Mouse (Mus musculus) gonadal fat pad, adult 2 months (tissue): ENCODE data around the gene Cenpf. TPM values are rescaled to one million over a fixed set of nuclear protein-coding genes. Genes with fewer than 3 reads are reported as not detected.

Experiments used
- DNase-seq: peaks from one replicate; pipeline ENCODE4 v3.0.0-alpha.2; 2012; ENCODE audit warnings: low read depth
- polyA plus RNA-seq: library from polyadenylated mRNA; depleted of rRNA; stranded (reverse); fragments of >200 nt; gene quantifications from 2 replicates; pipeline ENCODE4 v1.2.3, GENCODE M21; 2012; rRNA removed

The Cenpf gene
- polyA plus RNA-seq = 0.27 and 0.32 TPM in 2 replicates

DNA sequence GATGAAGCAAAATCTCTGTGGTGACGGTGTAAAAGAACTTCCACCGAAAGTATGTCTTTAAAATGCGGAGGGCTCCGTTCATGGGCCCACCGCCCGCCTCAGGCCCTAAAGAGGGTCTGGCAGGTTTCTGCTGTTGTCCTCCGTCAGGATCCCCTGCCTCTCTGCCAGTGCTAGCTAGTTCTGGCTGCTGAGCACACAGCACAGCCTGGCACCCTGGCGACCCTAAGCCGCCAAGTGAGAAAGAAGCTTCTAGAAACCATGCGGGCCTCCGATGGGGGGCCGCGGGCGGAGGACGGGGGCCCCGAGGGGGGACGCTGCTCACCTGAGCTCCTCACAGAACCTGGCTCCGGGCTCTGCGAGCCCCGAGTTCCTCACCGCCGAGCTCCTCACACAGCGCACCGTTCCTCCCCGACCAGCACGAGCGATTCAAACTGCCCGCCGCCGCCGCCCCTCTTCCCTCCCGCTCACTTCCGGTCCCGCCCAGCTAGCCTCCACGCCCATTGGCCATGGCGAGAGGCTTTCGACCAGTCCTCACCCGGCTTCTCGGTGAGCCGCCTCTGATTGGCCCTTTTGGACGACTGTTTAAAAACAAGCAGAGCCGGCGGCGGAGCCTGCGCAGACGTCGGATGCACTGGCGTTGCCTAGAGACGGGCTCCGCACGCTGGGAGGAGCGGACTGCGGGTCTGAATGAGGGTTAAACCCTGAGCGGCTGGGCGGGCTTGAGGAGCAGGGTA lies at the start of gene Cenpf:
Gene Cenpf, minus strand, starts transcription at position 433 of the 734 bp plus-strand sequence.
- DNase-seq = peak; percentile 76

DNA sequence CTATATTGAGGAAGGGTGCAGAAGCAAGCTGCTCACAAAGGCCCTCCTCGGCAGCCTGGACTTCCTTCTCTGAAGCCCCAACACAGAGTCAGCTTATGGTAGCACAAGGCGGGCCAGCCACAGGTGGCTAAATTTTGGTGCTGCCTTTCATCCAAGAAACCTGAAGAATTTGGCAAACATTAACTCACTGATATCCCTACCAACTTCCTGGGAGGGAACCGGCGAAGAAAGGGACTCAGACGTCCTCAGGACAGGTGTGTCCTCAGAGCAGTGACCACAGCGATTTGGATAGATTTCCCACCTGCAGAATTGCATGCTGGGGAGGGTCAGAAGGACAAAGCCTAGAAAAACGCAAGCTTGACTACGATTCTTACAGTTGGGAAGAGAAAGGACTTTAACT lies 44.3 kb upstream of the Cenpf start:
- no peak for DNase-seq

DNA sequence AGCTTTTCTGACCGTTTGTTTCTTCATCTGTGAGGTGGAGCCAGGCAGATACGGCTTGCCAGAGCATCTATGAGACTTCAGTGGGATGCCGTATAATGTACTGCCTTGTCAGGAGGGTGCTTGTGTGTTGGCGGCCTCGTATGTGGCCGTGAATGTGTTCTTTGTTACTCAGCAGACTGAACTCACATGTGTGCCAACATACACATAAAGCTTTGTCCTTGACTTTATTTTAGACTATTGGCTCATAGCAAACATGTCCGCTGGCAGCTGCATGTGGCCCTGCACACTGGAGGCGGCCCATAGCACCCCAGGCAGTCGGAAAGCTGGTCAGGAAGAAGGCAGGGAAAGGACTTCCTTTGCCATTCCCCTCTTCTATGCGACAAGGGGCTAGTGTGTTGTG lies 43.8 kb upstream of the Cenpf start:
- DNase-seq = no peak

DNA sequence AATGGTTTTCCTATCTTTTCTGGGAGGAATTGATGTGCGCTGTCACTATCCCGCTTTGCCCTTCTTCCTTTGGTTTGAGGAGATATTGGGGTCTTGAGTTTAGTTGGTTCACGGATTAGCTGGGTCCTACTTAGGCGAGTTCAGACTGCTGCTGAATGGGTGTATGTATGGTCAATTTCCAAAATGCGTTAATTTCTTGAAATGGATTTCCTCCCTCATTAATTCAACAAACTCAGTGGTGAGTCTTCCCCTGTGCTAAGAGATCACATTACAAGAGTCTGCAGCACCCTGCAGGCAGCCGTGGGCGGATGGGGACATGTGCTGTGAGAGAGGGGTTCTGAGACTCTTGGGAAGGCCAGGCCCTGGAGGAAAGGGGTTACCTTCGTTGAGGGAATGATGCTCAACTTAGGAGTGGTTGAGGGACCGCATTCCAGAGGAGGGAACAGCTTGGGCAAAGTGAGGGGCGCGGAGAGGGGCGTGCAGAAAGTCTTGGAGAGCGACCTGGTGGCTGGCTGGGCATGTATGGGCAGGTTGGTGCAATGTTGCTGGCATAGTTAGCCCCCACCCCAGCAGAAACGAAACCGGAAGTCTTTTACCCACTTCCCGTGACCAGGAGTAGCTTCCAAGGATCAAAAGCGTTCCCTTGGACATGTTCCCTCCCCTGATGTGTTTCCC lies 41.4 kb upstream of the Cenpf start:
- no peak for DNase-seq

DNA sequence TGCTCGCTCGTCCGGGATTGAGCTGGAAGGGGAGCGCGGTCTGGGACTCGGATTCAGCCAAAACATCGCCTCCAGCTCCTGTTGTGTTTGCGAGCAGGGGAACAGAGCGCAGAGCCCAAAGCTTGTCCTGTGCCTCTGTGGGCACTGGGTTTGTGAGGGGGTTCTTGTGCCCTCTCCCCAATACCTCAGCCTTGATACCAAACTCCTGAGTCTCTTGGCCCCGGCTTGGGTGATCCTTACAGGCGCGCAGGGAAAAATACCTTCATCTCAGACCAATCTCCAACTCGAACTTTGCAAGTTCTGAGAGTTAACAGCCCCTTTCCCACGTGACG lies 40.9 kb upstream of the Cenpf start:
- no peak for DNase-seq

DNA sequence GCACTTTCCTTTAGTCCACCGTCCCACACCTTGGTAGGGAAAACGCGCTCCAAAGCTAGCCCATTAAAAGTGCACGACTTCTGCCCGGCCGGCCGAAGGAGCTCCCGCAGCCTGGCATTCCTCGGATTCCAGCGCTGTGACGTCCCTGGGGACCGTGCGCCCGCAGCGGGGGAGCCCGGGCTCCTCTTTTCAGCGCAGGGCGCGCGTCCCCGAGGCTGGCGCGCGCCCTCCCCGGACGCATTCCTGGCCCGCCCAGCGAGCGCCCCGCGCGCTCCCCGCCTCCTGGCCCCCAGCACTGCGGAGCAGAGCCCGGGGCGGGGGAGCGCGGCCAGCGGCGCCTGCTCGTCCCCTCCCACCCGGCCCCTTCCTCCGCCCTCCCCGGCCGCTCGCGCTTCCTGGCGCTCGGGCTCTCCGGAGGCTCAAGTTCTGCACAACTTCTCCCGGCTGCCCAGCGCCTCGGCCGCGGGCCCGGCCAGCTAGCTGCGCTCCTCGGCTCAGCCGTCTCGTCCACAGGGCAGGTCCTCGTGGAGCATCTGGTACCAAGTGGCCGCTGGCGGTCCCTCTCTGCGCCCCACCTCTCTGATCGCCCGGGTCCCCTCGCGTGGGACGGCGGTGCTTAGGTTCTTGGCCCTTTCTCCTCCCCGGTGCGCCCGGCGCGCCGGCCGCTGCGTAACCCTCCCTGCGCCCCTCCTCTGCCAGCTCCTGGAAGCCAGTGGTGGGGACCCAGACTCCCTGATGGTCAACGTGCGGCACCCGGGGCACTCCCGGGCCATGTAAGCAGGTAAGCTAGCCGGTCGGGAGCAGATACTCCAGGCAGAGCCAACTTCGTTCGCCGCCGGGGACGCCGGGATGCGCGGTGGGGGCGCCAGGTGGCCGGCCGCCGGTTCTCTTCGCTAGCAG lies 40.2 kb upstream of the Cenpf start, which contains the start of gene Ptpn14:
Gene Ptpn14, plus strand, starts transcription at position 385 of the 900 bp plus-strand sequence.
- no peak for DNase-seq

DNA sequence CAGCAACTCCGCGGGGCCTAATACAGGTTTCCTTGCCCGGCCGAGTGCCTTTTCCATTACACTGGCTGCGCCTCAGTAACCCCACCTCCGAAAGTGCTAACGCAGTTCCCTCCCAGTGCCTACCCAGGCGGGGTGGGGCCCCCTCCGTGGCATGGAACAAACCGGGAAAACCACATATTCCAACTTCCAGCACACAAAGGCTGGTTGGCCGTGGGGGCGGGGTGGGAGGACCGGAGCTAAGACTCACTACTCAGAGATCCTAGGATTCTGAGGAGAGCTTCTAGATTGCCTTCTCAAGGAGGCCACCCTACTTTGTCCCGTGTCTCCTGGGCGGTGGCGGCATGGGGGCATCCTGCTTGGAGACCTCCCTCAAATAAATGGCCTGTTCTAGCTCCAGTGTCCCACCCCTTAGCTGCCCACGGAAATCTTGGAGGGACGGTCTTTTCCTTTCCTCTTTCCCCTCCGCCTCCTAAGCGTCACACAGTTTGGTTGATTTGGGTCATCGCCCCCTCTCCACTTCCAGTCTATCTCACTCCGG lies 39.5 kb upstream of the Cenpf start:
- no peak for DNase-seq

DNA sequence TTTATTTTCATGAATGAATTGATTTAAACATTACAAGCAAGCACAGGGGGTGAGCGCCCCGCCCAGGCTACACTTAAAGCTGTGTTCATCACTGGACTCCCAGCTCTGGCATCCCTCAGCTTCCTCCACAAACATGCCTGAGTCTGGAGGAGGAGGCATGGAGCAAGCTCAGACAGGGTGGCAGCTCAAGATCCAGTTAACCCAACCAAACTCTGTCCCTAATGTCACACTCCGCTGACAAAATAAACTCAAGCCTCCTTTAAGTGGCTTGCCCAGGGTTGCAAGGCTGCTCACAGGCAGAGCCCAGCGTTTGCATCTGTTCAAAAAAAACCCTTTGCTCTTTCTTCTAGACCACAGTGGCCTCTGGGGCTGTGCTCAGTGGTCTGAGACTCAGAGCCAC lies 38.2 kb upstream of the Cenpf start:
- DNase-seq = no peak

DNA sequence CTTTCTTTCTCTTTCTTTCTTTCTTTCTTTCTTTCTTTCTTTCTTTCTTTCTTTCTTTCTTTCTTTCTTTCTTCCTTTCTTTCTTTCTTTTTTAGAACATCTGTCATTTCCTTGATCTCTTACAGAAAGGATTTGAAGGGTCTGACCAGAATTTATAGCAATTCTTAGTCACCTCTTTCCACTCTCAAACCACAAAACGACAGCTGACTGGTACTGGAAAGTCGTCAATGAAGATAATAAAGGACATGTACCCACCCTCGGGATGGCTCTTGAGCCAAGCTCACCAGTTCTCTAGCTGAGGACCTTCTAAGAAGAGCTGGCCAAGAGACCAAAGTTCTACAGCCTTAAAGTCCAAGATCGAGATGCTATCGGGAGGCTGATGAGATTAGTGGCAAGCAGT lies 30.7 kb upstream of the Cenpf start:
- no peak for DNase-seq

DNA sequence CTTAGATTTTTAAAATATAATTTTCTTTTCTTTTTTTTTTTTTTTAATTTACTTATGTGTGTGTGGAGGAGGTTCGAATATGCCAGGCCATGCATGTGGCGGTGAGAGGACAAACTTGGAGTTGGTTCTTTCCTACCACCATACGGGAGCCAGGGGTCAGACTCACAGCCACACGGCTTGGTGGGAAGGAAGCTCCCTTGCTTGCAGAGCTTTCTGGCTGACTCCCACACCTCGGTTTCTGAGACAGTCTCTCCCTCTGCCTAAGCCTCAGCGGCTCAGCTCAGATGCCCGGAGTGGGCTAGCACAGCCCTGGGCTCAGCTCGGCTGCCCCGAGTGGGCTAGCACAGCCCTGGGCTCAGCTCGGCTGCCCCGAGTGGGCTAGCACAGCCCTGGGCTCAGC lies 29.7 kb upstream of the Cenpf start:
- DNase-seq = no peak

DNA sequence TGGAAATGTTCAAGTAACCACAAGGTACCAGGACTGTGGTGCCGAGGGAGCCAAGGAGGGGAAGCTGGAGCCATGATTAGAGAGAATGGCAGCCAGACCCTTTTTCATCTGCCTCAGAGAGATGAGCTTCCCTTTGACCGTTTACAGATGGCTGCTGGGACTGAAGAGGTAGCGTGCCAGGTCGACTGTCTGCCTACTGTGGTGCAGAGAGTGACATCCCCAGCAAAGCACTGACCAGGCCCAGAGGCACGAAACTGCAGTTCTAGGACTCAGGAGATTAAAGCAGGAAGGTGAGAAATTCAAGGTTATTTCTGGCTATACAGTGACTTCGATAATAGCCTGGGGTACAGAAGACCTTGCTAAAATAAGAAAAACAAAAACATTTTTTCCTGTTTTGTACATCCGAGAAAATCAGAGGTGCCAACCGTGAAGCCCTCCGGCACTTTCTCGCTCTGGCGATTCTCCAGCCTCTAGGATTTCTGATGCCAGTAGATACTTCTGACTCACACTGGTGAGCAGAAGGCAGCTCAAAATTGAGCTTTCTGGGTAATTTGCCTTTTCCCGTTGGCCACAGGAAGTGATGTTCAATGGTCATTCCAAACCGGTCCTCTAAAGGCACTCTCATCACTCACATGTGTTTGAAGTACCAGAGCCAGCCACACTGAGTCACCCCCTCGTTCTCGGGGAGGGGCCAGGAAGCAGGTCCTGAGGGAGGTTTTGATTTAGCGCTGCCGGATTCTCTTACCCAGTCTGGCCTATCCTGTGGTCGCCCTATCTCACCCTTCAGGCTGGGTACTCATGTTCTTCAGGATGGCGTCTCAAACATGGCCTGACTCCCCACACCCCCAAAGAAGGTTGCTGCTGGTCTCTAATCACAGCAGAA lies 28.3 kb upstream of the Cenpf start:
- DNase-seq = no peak

DNA sequence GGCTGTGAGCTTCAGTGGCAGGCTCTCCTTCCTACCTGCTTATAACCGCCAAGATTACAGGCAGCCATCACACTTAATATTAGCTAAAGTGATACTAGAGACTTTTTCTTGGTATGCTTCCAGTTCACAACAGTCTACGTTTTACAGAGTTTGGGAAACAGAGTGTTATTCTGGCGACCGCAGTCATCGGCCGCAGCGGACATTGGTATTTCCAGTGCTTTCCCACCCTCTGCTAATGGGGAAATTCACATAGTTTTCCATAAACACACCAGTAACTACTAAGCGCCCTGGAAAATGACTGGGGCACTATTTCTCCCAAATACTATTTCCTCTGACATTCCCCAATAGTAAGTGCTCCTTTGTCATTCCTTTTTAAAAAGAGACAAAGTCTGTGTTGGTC lies 21.1 kb upstream of the Cenpf start:
- no peak for DNase-seq

DNA sequence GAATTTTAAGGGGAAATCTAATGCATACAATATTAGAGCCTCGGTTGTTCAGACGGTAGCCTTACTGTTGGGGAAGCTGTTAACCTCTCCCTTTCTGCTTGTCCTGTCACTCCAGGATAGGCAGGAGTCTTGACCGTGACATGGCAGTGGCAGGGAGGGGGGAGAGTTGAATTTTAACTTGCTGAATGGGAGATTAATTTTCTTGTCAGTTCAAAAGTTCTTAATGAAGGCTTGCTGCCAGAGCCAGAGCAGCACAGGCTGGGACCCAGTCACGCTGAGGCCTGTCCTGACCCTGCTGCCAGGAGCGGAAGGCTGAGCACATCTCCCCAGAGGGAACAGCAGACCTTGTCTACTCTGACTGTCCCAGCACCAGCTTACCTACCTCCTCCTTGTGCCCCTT lies 19.5 kb upstream of the Cenpf start:
- no peak for DNase-seq

DNA sequence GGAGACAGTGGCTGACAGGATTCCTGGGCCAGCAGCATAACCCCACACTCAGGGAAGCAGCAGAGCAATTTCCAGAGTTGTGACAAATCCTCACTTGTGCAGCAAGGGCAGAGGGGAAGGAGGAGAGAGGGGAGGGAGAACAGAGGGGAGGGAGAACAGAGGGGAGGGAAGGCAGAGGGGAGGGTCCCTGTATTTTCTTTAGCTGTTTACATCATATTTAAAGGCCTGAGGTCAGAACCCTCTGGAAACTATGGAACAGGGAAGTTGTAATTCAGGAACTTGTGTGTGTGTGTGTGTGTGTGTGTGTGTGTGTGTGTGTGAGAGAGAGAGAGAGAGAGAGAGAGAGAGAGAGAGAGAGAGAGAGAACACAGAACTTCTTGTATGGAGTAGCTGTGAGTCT lies 19.1 kb upstream of the Cenpf start:
- no peak for DNase-seq

DNA sequence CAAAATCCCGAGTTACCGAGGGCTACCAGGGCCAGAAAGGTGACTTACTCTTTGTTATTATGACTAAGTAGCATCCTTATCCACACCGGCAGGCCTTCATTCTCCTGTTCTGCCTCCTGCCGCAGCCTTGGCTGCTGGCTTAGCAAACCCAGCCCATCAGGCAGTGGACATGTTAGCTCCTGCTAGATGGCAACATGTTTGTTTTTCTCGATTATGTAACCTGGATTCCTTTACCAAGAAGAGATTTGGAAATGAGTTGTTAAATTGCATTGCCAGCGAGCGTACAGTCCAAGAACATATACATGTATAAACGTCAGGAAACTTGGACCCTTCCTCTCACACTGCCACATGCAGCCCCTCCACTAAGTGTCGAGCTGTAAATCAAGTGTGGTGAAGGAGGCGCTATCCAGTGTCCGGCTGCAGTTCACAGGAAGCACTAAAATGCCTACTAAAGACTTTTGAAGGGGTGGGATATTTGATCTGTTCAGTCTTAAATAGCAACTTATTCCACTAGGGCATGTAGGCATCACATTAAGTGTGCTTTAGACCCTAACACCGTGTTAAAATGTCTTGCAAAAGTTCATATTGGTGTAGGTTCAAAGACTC lies 18.3 kb upstream of the Cenpf start:
- peak; percentile 92 for DNase-seq

DNA sequence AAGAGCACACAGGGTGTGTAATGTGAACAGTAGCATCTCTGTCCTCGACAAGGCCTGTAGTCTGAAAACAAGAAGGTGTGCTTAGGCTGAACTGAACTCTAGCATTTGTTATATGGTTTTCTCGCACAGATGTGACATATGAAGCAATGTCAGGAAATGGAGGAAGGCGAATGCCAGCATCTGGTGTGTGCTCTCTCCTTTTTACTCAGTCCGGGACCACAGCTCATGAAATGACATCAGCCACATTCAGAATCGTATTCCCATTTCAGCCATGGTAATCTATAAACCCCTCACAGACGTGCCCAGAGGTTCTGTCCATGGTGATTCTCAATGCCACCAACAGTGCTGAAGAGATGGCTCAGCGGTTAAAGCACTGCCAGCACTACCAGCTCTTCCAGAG lies 15.7 kb upstream of the Cenpf start:
- no peak for DNase-seq

DNA sequence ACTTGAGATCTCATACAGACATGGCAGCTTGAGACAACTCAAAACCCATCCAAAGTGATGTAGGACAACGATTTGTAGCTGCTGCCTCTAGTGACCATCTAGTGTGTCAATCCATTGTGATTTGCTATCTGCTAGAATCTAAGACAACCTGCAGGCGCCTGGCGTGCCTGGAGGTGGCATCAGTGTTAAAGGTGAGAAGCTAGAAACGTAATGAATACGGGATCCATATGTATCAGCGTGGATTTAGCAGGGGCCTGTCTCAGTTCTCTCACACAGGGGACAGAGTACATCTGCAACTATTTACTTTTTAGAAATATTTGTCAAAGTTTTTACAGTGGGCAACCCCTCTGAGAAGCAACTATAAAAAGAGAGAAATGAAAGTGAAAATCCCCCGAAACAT lies 15.3 kb upstream of the Cenpf start:
- DNase-seq = no peak

DNA sequence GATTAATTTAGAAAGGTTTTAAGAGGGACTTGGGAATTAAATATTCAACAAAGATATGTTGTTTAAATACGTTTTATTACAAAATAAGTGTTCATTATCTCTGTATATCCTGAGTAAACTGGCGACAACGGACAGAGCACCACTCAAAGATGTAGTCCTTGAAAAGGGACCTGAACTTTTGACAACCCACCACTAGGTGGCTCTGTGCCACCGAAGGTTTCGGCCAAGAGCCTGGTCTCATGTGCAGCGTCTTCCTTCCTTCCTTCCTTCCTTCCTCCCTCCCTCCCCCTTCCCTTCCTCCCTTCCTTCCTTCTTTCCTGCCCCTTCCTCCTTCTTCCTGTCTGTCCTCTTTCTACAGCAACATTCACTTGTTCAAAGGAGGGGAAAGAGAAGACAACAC lies 13.1 kb upstream of the Cenpf start:
- no peak for DNase-seq

DNA sequence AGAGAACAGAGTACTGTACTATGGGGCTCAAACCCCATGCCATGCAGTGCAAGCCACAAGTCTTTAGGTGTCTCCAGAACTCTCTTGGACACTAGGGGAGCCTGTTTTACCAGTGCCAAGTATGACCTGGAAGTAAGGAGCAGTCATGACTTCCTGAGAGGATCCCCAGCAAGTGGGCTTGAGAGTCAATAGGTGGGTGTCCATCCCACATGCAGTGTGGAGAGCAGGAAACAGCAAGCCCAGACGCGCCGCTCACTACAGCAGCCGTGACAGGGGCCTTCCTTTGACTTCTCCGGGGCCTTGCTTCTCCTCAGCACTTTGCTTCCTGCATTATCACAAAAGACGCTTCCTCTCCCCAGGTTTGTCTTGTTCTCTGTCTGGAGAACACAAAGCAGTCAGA lies 12.3 kb upstream of the Cenpf start:
- no peak for DNase-seq

DNA sequence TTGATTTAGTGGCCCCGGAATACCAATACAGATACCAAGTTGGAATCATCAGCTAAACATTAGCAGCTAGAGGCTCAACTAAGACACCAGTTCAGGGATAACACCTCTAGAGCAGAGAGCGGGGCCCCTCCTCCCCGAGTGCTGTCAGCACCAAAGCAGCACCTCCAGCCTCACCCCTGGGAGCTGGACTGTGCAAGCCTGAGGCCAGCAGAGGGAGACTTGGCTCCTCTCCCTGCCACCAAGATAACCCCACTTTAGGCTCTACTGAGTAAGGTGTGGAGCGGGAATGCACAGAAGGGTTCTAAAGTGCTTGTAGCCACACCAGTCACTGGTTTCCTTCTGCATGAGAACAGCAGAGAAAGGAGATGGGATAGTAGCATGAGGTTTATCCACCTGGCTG lies 10.5 kb upstream of the Cenpf start:
- DNase-seq = no peak

DNA sequence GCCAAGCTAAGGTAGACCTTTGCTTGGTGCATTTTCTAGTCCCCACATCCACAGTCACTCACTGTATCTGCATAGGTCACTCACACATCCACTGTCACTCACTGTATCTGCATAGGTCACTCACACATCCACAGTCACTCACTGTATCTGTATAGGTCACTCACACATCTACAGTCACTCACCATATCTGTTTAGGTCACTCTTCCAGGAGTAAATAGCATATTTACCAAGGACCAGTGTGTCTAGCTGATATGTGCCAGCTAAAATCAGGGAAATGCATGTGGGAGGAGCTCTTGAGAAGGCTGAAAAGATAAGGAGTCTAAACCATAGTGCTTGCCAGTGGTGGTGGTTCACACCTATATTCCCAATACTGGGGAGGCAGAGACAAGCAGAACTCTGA lies 7.4 kb upstream of the Cenpf start:
- no peak for DNase-seq
